Mouse (Mus musculus): ENCODE measurements around the gene Clmn. TPM values are rescaled to one million over a fixed set of nuclear protein-coding genes. Genes with fewer than 3 reads are reported as not detected.

The Clmn gene
- polyA plus RNA-seq, 1 experiment: 21.3 TPM

- Histone ChIP-seq H3K27me3 (replicated peaks; ENCODE audit: control insufficient read depth, insufficient read depth, low read length) (no peaks in the 10 kb centered on the region), H3K4me3 (ENCODE audit: insufficient read depth, low read depth, low read length) (peak overlapping the region; percentile 43), H3K27ac (ENCODE audit: insufficient read depth, low read depth, low read length) (peak overlapping the region; percentile 61; the same call in 1 of the 2 replicates), H3K4me1 (ENCODE audit: control insufficient read depth, insufficient read depth, low read length) (peaks cover 45% of the 10 kb centered on the region), H3K36me3 (ENCODE audit: control insufficient read depth, insufficient read depth, low read length) (no peaks in the 10 kb centered on the region)
- 3% methylated on average over 11 of the region's 11 CpGs for WGBS
- no peak for TF ChIP-seq POLR2A (IDR thresholded peaks at IDR 0.05; ENCODE audit: low read depth, low read length)
- no peak for TF ChIP-seq CTCF (conservative IDR thresholded peaks at IDR 0.05; ENCODE audit: insufficient read depth, insufficient read length, low read depth, low read length)
- DNase-seq: peak; percentile 80
Observed at GRCm38 (mm10) chr12:104845707-104846106, 19.2 kb downstream of the Clmn start.

DNA sequence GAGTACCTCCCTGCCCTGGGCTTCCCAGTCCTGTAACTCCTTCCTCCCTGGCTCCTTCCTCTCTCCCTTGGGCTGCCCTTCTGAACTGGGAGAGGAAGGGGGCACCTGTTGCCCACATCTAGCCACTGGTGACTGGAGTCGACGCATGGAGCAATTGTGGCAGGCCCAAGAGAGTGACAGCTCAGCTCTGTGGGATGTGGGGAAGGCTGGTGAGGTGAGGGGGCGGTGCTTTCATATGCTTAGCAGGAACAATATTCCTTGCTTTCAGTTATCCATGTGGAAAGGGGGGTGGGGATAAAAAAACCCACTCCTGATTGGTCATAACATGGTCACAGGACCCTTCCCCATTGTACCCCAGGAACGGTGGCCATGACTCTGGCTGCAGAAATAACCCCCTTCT, 19.9 kb downstream of the Clmn start:
- H3K27ac ChIP-seq (ENCODE audit: insufficient read depth, low read depth, low read length): no peak overlapping the region
- peaks cover 51% of the 10 kb centered on the region for H3K4me1 ChIP-seq (ENCODE audit: control insufficient read depth, insufficient read depth, low read length)

DNA sequence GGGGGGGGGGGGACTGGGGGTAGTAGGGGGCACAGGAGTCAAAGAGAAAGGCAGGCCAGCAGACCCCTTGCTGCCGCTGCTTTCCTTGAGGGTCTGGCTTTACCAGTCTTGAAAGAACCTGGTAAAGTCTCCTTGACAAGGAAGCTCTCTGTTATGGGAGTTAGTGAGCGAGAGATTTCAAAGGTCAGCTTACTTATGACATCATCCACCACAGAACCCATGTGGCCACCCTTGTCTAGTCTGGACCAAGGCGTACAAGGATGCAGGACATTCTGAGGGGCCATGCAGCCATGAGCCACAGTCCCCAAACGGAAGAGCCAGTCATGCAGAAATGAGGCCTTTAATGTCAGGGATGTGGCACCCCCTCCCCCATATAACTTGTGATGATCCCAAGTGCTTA, 20.6 kb downstream of the Clmn start:
- peak; percentile 36 for DNase-seq
- Histone ChIP-seq H3K4me1 (ENCODE audit: control insufficient read depth, insufficient read depth, low read length) (peaks cover 50% of the 10 kb centered on the region), H3K27me3 (replicated peaks; ENCODE audit: control insufficient read depth, insufficient read depth, low read length) (no peaks in the 10 kb centered on the region), H3K4me3 (ENCODE audit: insufficient read depth, low read depth, low read length) (no peak overlapping the region), H3K36me3 (ENCODE audit: control insufficient read depth, insufficient read depth, low read length) (no peaks in the 10 kb centered on the region), H3K27ac (ENCODE audit: insufficient read depth, low read depth, low read length) (no peak overlapping the region)
- TF ChIP-seq CTCF (conservative IDR thresholded peaks at IDR 0.05; ENCODE audit: insufficient read depth, insufficient read length, low read depth, low read length) (no peak), POLR2A (IDR thresholded peaks at IDR 0.05; ENCODE audit: low read depth, low read length) (no peak)
- WGBS: 55% methylated on average over 4 of the region's 4 CpGs

More for the DNA sequence above, 19.9 kb downstream of the Clmn start:
- Histone ChIP-seq H3K4me3 (ENCODE audit: insufficient read depth, low read depth, low read length) (no peak overlapping the region), H3K36me3 (ENCODE audit: control insufficient read depth, insufficient read depth, low read length) (no peaks in the 10 kb centered on the region), H3K27me3 (replicated peaks; ENCODE audit: control insufficient read depth, insufficient read depth, low read length) (no peaks in the 10 kb centered on the region)
- no peak for DNase-seq
- TF ChIP-seq POLR2A (IDR thresholded peaks at IDR 0.05; ENCODE audit: low read depth, low read length) (no peak), CTCF (conservative IDR thresholded peaks at IDR 0.05; ENCODE audit: insufficient read depth, insufficient read length, low read depth, low read length) (no peak)
- WGBS: 73% methylated on average over 4 of the region's 4 CpGs

DNA sequence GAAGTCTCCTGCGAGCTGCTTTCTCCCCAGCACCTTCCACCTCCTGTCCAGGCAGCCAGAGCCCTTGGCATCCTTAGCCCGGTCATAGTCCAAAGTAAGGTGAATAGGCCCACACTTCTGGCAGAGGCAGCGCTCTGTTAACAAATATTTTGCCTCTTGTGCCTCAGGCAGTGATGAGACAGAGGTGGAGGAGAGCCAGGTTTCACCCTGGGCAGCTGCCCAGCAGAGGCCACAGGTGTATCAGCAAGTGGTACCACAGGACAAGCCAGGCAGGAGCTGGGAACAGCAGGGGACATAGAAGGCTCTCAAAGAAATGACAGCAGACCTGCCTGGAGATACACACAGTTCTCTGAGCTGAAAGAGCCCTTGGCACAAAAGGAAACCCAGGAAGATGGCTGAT, 23.6 kb downstream of the Clmn start:
- no peaks in the 10 kb centered on the region for H3K27me3 ChIP-seq (replicated peaks; ENCODE audit: control insufficient read depth, insufficient read depth, low read length)
- H3K4me1 ChIP-seq (ENCODE audit: control insufficient read depth, insufficient read depth, low read length): peaks cover 66% of the 10 kb centered on the region
- DNase-seq: peak; percentile 95
- no peaks in the 10 kb centered on the region for H3K36me3 ChIP-seq (ENCODE audit: control insufficient read depth, insufficient read depth, low read length)
- H3K27ac ChIP-seq (ENCODE audit: insufficient read depth, low read depth, low read length): peak overlapping the region; percentile 54
- TF ChIP-seq POLR2A (IDR thresholded peaks at IDR 0.05; ENCODE audit: low read depth, low read length): no peak
- TF ChIP-seq CTCF (conservative IDR thresholded peaks at IDR 0.05; ENCODE audit: insufficient read depth, insufficient read length, low read depth, low read length): no peak
- WGBS: 39% methylated on average over 3 of the region's 3 CpGs
- no peak overlapping the region for H3K4me3 ChIP-seq (ENCODE audit: insufficient read depth, low read depth, low read length)

DNA sequence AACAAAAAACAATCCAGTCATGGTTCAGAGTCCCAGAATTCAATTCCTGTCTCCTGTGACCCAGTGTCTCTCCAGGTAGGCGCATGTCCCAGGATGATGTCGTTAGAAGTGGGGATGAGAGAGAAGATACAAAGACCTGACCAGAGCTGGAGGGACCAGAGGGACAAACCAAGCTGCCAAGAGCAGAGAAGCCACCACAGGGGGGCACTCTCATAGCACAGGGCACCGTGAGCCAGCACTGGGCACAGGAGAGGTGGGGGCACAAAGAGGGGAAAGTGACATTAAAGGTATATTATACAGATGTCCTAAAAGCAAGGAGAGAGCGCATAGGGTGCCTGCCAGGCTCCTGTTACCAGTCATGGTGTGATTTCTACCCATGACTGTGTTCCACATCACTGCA, 25.9 kb downstream of the Clmn start:
- peak; percentile 58 for TF ChIP-seq CTCF (conservative IDR thresholded peaks at IDR 0.05; ENCODE audit: insufficient read depth, insufficient read length, low read depth, low read length)
- no peak for TF ChIP-seq POLR2A (IDR thresholded peaks at IDR 0.05; ENCODE audit: low read depth, low read length)
- H3K27me3 ChIP-seq (replicated peaks; ENCODE audit: control insufficient read depth, insufficient read depth, low read length): no peaks in the 10 kb centered on the region
- peaks cover 55% of the 10 kb centered on the region for H3K4me1 ChIP-seq (ENCODE audit: control insufficient read depth, insufficient read depth, low read length)
- WGBS: 46% methylated on average over 4 of the region's 4 CpGs
- DNase-seq: peak; percentile 56
- H3K4me3 ChIP-seq (ENCODE audit: insufficient read depth, low read depth, low read length): no peak overlapping the region
- no peaks in the 10 kb centered on the region for H3K36me3 ChIP-seq (ENCODE audit: control insufficient read depth, insufficient read depth, low read length)
- H3K27ac ChIP-seq (ENCODE audit: insufficient read depth, low read depth, low read length): no peak overlapping the region

GRCm38 (mm10) chr12:104838462-104838861, 26.4 kb downstream of the Clmn start:
- H3K4me1 ChIP-seq (ENCODE audit: control insufficient read depth, insufficient read depth, low read length): peaks cover 53% of the 10 kb centered on the region
- DNase-seq: no peak
- no peak overlapping the region for H3K27ac ChIP-seq (ENCODE audit: insufficient read depth, low read depth, low read length)
- no peak for TF ChIP-seq POLR2A (IDR thresholded peaks at IDR 0.05; ENCODE audit: low read depth, low read length)
- TF ChIP-seq CTCF (conservative IDR thresholded peaks at IDR 0.05; ENCODE audit: insufficient read depth, insufficient read length, low read depth, low read length): no peak
- no peak overlapping the region for H3K4me3 ChIP-seq (ENCODE audit: insufficient read depth, low read depth, low read length)
- H3K36me3 ChIP-seq (ENCODE audit: control insufficient read depth, insufficient read depth, low read length): no peaks in the 10 kb centered on the region
- no peaks in the 10 kb centered on the region for H3K27me3 ChIP-seq (replicated peaks; ENCODE audit: control insufficient read depth, insufficient read depth, low read length)

DNA sequence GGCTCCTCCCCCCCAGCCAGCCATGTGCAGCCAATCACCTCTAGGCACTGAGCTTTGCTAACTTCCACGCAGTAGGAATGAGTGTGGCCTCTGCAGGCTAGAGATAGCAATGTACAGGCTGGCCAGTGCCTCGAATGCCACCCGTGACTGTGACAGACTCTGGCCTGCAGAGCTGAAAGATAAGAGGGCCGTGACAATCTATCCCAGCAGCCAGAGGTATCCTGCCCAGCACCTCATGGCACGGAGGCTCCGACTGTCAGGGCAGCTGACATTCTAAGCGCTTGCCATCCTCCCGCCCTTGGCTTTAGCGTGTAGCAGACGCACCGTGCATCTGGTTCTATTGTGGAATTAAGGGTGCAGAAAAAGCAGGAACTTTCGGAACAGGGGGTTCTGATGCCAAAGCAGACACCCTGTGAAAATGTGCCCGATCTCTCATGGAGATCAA, 26.9 kb downstream of the Clmn start:
- WGBS: 71% methylated on average over 13 of the region's 13 CpGs
- H3K4me1 ChIP-seq (ENCODE audit: control insufficient read depth, insufficient read depth, low read length): peaks cover 52% of the 10 kb centered on the region
- H3K27ac ChIP-seq (ENCODE audit: insufficient read depth, low read depth, low read length): no peak overlapping the region
- no peaks in the 10 kb centered on the region for H3K27me3 ChIP-seq (replicated peaks; ENCODE audit: control insufficient read depth, insufficient read depth, low read length)
- TF ChIP-seq POLR2A (IDR thresholded peaks at IDR 0.05; ENCODE audit: low read depth, low read length): no peak
- no peak for TF ChIP-seq CTCF (conservative IDR thresholded peaks at IDR 0.05; ENCODE audit: insufficient read depth, insufficient read length, low read depth, low read length)
- DNase-seq: no peak
- no peak overlapping the region for H3K4me3 ChIP-seq (ENCODE audit: insufficient read depth, low read depth, low read length)
- H3K36me3 ChIP-seq (ENCODE audit: control insufficient read depth, insufficient read depth, low read length): no peaks in the 10 kb centered on the region

Measured in kidney, adult 2 months (tissue).